Mouse (Mus musculus): ENCODE results near the gene Sprr2a2.
"Not testable (repeated sequence)": the region's sequence is repeated elsewhere in the genome, so short reads cannot be mapped to it uniquely, and the experiment has no call there.

The Sprr2a2 gene

DNA sequence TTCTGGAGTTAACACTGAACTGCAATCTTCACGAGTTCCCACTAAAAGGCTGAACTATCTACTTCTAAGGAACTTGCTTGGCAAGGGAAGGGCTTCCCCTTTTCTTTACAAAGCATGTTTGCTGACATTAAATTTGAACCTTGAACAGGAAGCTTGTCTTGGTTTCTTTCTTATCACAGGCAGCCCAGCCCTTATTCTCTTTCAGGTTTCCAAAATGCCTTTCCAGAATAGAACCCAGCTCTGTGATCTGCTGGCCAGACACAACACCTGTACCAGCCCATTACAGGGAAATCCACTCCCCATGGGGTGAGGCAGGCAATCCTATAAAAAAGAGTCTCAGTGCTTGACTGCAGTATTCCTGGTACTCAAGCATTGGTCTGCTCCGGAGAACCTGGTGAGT, at the start of gene Sprr2a2, which contains the start of gene Sprr2a1:
Gene Sprr2a2, plus strand, starts transcription at position 352 of the 400 bp plus-strand sequence.
Gene Sprr2a1, plus strand, starts transcription at position 231 of the 400 bp plus-strand sequence.
- not testable (repeated sequence) for DNase-seq

DNA sequence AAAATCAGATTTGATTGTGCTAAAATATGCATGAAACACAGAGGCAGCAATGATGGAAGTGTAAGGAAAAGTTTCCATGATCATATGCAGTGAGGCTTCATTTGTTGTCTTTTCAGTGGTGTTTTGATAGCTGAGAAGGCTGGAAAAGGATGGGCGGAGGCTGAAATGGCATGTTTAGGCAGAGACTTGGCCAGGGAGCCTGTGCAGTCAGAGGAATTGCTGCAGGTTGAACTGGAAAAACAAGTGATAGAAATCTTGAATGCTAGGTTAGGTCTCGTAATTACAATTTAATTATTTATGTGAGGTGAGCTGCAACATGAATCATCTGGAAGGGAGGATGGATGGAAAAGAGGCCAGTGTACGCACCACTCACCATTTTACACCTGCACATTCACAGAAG, 45.9 kb upstream of the Sprr2a2 start:
- DNase-seq: no peak

DNA sequence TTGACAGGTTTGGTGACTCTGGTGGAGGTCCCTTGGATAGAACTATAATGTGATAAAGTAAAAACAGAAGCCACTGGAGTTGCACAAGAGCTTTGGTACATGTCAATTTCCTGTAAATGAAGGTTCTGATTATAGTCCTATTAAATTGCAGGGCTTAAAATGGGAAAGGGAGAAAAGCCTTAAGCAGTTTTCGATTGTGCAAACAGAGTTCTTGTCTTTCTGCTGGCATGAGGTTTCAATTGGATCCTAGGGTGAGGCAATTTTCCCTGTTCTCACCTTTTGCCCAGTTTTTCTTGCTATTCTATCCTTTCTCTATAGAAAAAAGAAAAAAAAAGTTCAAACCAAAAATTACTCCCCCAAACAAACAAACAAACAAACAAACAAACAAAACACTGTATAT, 38.8 kb upstream of the Sprr2a2 start:
- no peak for DNase-seq

DNA sequence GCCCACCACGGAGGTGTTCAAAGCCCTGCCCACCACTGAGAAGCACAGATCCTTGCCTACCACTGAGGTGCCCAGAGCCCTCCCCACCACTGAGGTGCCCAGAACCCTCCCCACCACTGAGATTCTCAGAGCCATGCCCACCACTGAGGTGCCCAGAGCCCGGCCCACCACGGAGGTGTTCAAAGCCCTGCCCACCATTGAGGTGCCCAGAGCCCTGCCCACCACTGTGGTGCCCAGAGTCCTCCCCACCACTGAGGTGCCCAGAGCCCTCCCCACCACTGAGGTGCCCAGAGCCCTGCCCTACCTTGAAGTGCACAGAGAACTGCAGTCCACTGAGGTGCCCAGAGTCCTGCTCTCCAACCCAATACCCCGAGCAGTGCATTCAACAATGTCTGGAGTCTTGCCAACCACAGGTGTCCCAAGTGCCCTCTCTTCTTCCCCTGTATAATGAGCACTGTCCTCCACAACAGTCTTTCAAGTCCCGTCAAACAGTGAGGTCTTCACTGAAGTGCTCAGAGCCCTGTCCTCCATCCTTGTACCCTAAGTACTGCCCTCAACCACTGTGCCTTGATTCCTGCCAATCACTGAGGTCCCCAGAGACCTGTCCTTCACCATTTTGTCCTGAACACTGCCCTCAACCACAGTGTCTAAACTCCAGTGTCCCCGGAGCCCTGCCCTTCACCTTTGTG, 20.1 kb upstream of the Sprr2a2 start:
- DNase-seq: no peak

DNA sequence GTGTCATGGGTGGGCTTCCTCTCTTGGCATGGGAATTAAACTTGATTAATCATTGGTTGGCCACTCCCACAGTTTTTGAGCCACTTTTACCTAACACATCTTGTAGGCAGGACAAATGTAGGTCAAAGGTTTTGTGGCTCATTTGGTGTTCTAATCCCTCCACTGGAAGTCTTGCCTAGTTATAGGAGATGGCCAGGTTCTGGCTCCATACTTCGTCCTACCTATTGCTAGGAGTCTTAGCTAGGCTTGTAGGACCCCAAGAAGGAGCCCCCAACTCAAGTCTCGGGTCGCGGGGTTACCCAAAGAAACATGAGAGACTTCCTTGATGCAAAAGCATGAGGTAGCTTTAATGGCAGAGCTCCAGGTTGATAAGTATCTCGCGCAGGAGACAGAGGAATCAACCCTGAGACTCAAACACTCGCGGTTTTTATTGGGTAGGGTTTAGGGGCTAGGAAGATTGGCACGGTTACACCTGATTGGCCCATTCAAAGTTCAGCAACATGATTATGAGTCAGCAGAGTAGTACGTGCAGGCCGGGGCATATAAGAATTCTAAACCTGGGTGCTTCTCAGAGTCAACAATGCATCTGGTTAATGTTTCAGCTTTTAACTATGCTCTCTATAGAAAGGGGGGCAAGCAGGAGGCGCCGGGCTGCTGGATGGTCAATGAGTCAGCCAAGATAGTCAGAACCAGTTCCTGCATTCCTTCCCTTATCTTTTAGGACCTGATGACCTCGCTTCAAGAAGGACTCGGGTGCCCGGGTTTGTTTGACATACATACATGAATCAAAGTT, 4.4 kb upstream of the Sprr2a2 start:
- DNase-seq: not testable (repeated sequence)

DNA sequence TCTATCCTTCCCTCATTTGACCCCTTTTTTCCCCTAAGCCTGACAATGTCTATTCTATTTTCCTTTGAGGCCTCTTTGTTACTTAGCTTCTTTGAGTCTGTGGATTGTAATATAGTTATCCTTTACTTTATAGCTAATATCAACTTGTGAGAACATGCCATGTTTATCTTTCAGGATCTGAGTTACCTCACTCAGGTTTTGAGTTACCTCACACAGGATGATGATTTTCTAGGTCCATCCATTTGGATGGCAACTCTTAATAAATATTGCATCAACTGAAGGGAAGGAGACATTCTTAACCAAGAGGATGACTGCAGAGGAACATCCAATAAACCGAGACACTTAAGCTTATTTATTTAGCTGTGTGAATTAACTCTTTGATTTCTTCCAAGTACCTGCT, 3.7 kb upstream of the Sprr2a2 start:
- not testable (repeated sequence) for DNase-seq

DNA sequence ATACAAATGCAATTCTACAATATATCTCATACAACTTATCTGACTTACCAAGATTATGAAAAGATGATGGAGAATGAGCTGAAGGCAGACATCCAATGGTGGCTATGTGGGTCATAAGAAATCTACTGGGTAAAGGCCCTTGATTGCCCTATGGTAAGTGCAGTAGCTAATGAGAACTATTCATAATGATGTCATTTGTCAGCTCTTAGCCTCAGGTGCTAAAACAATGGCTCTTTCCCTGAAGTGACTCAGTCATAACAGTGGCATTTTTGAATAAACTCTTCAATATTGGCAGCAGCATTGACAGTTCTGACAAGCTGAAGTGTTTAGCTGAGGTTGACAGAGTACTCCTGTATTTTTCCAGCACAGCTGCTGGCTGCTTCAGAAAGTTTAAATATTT, 2.1 kb upstream of the Sprr2a2 start:
- DNase-seq: not testable (repeated sequence)

DNA sequence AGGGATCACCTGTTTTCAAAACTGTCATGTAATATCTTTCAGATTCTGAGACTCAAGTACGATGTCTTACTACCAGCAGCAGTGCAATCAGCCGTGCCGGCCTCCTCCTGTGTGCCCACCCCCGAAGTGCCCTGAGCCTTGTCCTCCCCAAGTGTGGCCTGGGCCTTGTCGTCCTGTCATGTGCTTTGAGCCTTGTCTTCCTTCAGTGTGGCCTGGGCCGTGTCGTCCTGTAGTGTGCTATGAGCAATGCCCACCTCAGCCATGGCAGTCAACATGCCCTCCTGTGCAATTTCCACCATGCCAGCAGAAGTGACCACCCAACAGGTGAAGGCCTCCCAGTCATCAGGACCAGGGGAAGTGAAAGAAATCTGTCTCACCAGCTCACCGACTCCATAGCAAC, 3.3 kb downstream of the Sprr2a2 start:
- not testable (repeated sequence) for DNase-seq

DNA sequence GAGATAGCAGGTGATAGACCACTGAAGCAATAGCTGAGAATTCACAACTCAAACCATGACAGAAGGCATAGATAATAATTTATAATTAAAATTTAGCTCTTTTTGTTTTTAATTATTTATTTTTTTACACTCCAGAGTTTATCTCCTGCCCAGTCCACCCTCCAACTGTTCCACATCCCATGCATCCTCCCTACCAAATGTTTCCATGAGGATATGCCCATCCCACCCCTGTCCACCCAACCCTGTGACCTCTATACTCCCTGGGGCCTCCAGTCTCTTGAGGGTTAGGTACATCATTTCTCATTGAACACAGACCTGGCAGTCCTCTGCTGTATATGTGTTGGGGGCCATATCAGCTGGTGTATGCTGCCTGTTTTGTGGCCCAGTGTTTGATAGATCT, 8.0 kb downstream of the Sprr2a2 start:
- not testable (repeated sequence) for DNase-seq

DNA sequence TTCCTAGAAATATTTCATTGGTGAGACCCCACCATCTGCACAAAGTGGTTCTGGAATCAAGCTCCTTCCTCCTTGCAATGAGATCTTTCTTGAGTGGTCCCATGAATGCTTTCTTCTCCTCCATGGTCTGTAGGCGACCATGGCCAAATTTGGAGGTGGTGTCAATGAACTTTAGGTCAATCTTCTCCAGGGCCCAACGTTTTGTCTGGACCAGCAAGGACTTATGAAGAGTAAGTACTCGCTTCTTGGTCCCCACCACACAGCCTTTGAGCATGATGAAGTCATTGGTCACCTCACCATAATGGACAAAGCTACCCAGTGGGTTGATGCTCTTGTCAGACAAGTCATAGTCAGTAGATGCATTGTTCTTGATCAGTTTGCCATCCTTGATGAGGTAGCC, 11.7 kb downstream of the Sprr2a2 start:
- not testable (repeated sequence) for DNase-seq

DNA sequence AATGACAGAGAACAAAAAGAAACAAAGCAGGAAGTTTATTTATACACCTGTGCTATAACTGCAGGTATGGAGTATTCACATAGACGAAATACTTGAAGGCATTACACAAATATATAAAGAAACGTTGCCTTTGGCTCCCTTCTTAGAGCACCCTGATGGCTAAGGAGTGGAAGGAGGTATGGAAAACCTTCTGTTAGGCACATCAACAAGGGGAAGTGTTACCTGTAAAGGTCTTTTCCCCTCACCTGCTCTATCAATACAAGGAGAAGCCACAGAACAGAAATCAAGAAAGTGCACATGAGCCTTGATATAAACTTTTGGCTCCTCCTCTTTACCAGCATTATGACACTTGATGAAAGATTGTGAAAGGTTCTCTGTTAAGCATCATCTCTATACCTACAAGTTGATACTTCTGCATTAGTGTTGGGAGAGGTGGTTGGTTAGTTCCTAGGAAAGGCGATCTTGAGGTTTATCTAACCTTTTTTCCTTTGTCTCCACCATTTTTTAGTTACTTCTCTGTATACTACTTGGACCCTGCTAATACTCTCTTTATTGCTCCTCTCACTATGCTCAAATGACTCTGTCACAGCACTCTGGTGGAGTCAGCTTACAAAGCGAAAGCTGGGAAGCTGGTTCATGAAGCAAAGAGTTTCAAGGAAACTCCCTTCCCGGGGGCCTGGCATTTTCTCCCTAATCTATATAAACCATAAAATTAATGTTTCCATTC, 20.9 kb downstream of the Sprr2a2 start:
- DNase-seq: not testable (repeated sequence)

DNA sequence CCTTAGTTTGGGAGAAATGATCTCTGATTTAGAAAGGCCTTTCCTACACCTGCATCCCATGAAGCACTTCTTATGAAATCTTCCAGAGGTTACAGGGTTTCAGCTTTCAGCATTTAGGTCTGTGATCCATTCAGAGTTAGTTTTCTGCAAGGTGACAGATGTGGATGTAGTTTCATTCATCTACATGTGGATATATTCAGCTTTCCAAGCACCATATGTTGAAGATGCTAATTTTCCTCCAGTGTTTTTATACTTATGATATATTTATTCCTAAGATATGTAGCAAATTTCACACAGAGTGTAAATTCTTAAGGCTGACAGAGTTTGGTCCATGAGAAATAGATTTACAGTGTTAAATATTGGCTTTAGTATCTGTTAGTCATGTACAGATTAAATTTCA, 23.0 kb downstream of the Sprr2a2 start:
- DNase-seq: not testable (repeated sequence)

DNA sequence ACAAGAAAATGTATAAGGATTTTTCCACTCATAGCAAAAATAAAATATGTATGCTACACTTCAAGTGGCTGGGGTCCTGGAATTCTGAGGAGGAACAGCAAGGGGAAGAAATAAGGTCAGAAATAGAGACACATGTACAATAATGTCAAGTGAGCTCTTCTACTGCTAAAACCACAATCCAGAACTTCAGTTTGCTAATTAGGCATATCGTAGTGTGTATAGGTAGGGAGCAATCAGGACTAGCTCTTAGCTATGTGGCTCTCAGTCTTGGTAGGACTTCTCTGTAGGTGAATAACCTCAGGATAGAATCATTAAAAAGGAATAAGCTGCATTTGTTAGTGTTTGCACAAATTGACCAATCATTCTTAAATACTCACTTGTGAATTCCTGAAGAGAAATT, 23.5 kb downstream of the Sprr2a2 start:
- not testable (repeated sequence) for DNase-seq

DNA sequence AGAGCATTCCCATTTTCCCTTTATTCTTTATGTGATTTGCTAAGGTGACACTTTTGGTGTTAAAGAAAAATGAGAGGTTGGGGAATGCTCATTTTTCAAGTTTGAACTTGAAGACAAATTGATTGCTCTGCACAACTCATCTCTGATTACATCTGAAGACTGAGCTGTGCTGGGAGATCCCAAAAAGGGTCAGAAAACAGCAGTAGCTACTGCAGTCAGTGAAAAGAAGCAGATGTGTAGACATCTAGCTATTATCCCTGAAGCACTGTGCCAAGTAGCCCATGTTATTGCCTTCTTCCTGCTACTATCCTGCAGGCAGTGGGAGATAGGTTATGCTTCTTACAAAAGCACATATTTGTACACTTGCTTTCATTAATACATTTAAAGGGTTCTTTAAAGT, 29.1 kb downstream of the Sprr2a2 start:
- not testable (repeated sequence) for DNase-seq

DNA sequence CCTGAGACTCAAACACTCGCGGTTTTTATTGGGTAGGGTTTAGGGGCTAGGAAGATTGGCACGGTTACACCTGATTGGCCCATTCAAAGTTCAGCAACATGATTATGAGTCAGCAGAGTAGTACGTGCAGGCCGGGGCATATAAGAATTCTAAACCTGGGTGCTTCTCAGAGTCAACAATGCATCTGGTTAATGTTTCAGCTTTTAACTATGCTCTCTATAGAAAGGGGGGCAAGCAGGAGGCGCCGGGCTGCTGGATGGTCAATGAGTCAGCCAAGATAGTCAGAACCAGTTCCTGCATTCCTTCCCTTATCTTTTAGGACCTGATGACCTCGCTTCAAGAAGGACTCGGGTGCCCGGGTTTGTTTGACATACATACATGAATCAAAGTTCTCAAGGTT, 30.5 kb downstream of the Sprr2a2 start:
- not testable (repeated sequence) for DNase-seq

DNA sequence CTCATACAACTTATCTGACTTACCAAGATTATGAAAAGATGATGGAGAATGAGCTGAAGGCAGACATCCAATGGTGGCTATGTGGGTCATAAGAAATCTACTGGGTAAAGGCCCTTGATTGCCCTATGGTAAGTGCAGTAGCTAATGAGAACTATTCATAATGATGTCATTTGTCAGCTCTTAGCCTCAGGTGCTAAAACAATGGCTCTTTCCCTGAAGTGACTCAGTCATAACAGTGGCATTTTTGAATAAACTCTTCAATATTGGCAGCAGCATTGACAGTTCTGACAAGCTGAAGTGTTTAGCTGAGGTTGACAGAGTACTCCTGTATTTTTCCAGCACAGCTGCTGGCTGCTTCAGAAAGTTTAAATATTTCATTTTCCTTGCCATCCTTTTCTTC, 32.8 kb downstream of the Sprr2a2 start:
- DNase-seq: not testable (repeated sequence)

DNA sequence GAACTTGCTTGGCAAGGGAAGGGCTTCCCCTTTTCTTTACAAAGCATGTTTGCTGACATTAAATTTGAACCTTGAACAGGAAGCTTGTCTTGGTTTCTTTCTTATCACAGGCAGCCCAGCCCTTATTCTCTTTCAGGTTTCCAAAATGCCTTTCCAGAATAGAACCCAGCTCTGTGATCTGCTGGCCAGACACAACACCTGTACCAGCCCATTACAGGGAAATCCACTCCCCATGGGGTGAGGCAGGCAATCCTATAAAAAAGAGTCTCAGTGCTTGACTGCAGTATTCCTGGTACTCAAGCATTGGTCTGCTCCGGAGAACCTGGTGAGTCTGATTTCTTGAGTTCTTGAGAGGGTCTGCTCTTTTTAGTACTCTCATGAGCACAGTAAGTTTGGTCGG, 34.7 kb downstream of the Sprr2a2 start:
- not testable (repeated sequence) for DNase-seq

DNA sequence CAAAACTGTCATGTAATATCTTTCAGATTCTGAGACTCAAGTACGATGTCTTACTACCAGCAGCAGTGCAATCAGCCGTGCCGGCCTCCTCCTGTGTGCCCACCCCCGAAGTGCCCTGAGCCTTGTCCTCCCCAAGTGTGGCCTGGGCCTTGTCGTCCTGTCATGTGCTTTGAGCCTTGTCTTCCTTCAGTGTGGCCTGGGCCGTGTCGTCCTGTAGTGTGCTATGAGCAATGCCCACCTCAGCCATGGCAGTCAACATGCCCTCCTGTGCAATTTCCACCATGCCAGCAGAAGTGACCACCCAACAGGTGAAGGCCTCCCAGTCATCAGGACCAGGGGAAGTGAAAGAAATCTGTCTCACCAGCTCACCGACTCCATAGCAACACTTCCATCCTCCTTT, 38.1 kb downstream of the Sprr2a2 start:
- DNase-seq: not testable (repeated sequence)

DNA sequence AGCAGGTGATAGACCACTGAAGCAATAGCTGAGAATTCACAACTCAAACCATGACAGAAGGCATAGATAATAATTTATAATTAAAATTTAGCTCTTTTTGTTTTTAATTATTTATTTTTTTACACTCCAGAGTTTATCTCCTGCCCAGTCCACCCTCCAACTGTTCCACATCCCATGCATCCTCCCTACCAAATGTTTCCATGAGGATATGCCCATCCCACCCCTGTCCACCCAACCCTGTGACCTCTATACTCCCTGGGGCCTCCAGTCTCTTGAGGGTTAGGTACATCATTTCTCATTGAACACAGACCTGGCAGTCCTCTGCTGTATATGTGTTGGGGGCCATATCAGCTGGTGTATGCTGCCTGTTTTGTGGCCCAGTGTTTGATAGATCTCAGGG, 42.8 kb downstream of the Sprr2a2 start:
- DNase-seq: not testable (repeated sequence)

DNA sequence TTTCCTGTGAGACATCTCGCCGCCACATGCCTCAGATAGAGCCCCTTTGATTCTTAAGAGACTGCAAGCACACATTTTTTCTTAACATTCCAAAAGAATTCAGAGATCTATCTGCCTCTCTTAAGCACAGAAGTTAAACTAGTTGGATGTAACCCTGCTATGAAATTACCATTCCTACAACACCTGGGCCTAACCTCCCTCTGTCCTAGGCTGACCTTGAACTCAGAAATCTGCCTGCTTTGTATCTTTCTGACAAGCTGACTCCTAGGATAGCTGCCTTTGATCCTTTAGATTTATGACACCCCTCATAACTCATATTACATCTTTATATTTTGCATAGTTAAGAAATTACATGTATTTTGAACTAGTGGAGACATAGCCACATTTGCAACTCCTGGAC, 47.7 kb downstream of the Sprr2a2 start:
- not testable (repeated sequence) for DNase-seq

DNA sequence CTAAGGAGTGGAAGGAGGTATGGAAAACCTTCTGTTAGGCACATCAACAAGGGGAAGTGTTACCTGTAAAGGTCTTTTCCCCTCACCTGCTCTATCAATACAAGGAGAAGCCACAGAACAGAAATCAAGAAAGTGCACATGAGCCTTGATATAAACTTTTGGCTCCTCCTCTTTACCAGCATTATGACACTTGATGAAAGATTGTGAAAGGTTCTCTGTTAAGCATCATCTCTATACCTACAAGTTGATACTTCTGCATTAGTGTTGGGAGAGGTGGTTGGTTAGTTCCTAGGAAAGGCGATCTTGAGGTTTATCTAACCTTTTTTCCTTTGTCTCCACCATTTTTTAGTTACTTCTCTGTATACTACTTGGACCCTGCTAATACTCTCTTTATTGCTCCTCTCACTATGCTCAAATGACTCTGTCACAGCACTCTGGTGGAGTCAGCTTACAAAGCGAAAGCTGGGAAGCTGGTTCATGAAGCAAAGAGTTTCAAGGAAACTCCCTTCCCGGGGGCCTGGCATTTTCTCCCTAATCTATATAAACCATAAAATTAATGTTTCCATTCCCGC, 55.8 kb downstream of the Sprr2a2 start:
- DNase-seq: not testable (repeated sequence)

DNA sequence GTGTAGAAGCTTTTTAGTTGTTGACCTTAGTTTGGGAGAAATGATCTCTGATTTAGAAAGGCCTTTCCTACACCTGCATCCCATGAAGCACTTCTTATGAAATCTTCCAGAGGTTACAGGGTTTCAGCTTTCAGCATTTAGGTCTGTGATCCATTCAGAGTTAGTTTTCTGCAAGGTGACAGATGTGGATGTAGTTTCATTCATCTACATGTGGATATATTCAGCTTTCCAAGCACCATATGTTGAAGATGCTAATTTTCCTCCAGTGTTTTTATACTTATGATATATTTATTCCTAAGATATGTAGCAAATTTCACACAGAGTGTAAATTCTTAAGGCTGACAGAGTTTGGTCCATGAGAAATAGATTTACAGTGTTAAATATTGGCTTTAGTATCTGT, 57.8 kb downstream of the Sprr2a2 start:
- DNase-seq: not testable (repeated sequence)

DNA sequence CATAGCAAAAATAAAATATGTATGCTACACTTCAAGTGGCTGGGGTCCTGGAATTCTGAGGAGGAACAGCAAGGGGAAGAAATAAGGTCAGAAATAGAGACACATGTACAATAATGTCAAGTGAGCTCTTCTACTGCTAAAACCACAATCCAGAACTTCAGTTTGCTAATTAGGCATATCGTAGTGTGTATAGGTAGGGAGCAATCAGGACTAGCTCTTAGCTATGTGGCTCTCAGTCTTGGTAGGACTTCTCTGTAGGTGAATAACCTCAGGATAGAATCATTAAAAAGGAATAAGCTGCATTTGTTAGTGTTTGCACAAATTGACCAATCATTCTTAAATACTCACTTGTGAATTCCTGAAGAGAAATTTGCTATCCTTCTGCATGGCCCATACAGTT, 58.3 kb downstream of the Sprr2a2 start:
- not testable (repeated sequence) for DNase-seq

Data from lung, postnatal 36 days (tissue).